Mouse (Mus musculus) brain, embryonic 14.5 days (tissue): ENCODE results near the gene Ralgds. TPM values are rescaled to one million over a fixed set of nuclear protein-coding genes. Genes with fewer than 3 reads are reported as not detected.

Experiments
- DNase-seq: peaks from one replicate; pipeline ENCODE4 v3.0.0-alpha.2; 2011; ENCODE audit warnings: low read depth
- CTCF ChIP-seq: fragments of 200-500 bp; IDR thresholded peaks from 2 replicates; pipeline ENCODE4 v1.5.1; 2012; ENCODE audit warnings: inconsistent platforms, mild to moderate bottlenecking, moderate library complexity, borderline replicate concordance; ENCODE audit not compliant: insufficient read depth, insufficient read length; ENCODE audit errors: extremely low read depth
- POLR2A ChIP-seq: fragments of 200-500 bp; IDR thresholded peaks from 2 replicates; pipeline ENCODE4 v1.6.1; 2012; ENCODE audit warnings: mild to moderate bottlenecking, inconsistent platforms, borderline replicate concordance; ENCODE audit not compliant: poor library complexity, insufficient read depth, insufficient read length, severe bottlenecking; ENCODE audit errors: extremely low read depth
- polyA plus RNA-seq: library from polyadenylated mRNA; depleted of rRNA; stranded (reverse); fragments of >200 nt; gene quantifications from 2 replicates; pipeline ENCODE4 v1.2.3, GENCODE M21; 2012

Ralgds gene
- polyA plus RNA-seq, 1 experiment = 191 TPM

- no peak for DNase-seq
Observed at GRCm38 (mm10) chr2:28549157-28549556, 36.2 kb downstream of the Ralgds start.

GRCm38 (mm10) chr2:28552301-28552700 lies 39.4 kb downstream of the Ralgds start:
- no peak for DNase-seq
- TF ChIP-seq POLR2A (no peak), CTCF (no peak)

More at GRCm38 (mm10) chr2:28549157-28549556, 36.2 kb downstream of the Ralgds start:
- TF ChIP-seq CTCF (no peak), POLR2A (no peak)

- TF ChIP-seq POLR2A = no peak
- DNase-seq = no peak
Observed at GRCm38 (mm10) chr2:28557452-28557851, 44.5 kb downstream of the Ralgds start.

GRCm38 (mm10) chr2:28563303-28563702 lies 50.4 kb downstream of the Ralgds start, which contains the start of gene Cel:
Gene Cel, minus strand, starts transcription at chr2:28563403.
- no peak for TF ChIP-seq CTCF
- no peak for TF ChIP-seq POLR2A
- no peak for DNase-seq

GRCm38 (mm10) chr2:28563830-28564229 lies 50.9 kb downstream of the Ralgds start:
- no peak for TF ChIP-seq POLR2A
- TF ChIP-seq CTCF = no peak
- DNase-seq = no peak

GRCm38 (mm10) chr2:28564380-28564779 lies 51.5 kb downstream of the Ralgds start:
- TF ChIP-seq POLR2A = no peak
- no peak for DNase-seq

GRCm38 (mm10) chr2:28566545-28566944 lies 53.6 kb downstream of the Ralgds start:
- TF ChIP-seq CTCF (no peak), POLR2A (no peak)
- no peak for DNase-seq

GRCm38 (mm10) chr2:28569903-28570302 lies 57.0 kb downstream of the Ralgds start:
- TF ChIP-seq POLR2A (no peak), CTCF (no peak)

GRCm38 (mm10) chr2:28575341-28575740 lies 62.4 kb downstream of the Ralgds start:
- TF ChIP-seq POLR2A (no peak), CTCF (no peak)
- DNase-seq = no peak

More at GRCm38 (mm10) chr2:28569903-28570302, 57.0 kb downstream of the Ralgds start:
- no peak for DNase-seq

- DNase-seq = peak; percentile 8
Observed at GRCm38 (mm10) chr2:28576815-28577214, 63.9 kb downstream of the Ralgds start.

GRCm38 (mm10) chr2:28578003-28578402 lies 65.1 kb downstream of the Ralgds start:
- no peak for DNase-seq
- peak; percentile 40; the same call in 1 of the 2 replicates for TF ChIP-seq CTCF
- TF ChIP-seq POLR2A = no peak

More at GRCm38 (mm10) chr2:28576815-28577214, 63.9 kb downstream of the Ralgds start:
- no peak for TF ChIP-seq CTCF
- TF ChIP-seq POLR2A = no peak

- TF ChIP-seq CTCF = no peak
- TF ChIP-seq POLR2A = peak; percentile 23; the same call in 1 of the 2 replicates
- peak; percentile 98 for DNase-seq
Observed at GRCm38 (mm10) chr2:28582647-28583353, 69.9 kb downstream of the Ralgds start.
